Mouse (Mus musculus): ENCODE data around the gene Zhx3. TPM values are rescaled to one million over a fixed set of nuclear protein-coding genes. Genes with fewer than 3 reads are reported as not detected.

Zhx3 gene
- polyA plus RNA-seq, 1 experiment = 1.1 TPM

DNA sequence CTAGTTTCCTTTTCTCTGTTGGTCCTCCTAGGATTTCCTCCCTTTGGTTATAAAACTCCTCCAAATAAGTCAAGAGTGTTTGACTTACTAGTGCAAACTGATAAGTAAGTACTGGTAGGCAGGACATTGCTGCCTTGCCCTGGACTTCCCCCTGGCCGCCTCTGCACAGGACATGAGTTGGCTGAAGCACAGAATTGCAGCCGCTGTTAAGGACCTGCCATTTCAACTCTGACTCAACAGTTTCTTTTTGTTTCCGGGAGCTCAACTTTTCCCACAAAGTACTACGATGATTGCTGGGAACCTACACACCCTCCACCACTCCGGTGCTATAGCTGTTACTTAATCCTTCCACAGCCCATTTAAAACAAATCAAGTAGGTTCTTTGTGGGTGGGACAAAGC lies 172.5 kb downstream of the Zhx3 start:
- Histone ChIP-seq H3K4me3 (ENCODE audit: low read depth, low read length) (no peak overlapping the region), H3K27ac (ENCODE audit: insufficient read depth, low read length) (no peak overlapping the region), H3K9ac (ENCODE audit: low read depth, poor library complexity, severe bottlenecking) (no peak overlapping the region), H3K27me3 (ENCODE audit: control insufficient read depth, insufficient read depth, low read length, poor library complexity, severe bottlenecking) (no peaks in the 10 kb centered on the region), H3K9me3 (replicated peaks; ENCODE audit: control insufficient read depth, insufficient read depth, low read length, poor library complexity, severe bottlenecking) (no peaks in the 10 kb centered on the region), H3K4me1 (ENCODE audit: control insufficient read depth, insufficient read depth, low read length) (no peaks in the 10 kb centered on the region), H3K36me3 (ENCODE audit: control insufficient read depth, insufficient read depth, low read length, poor library complexity, severe bottlenecking) (peaks cover 32% of the 10 kb centered on the region)
- no peak for TF ChIP-seq CTCF (IDR thresholded peaks at IDR 0.05; ENCODE audit: low read depth, low read length)
- TF ChIP-seq POLR2A (IDR thresholded peaks at IDR 0.05; ENCODE audit: insufficient read depth, low read length) = no peak
- no peak for TF ChIP-seq EP300 (IDR thresholded peaks at IDR 0.05; ENCODE audit: insufficient read depth, low read depth, low read length)

Other genes starting within 250 kb of the Zhx3 start
- 156 and 174 TPM in 2 replicates for gene Top1, start 227.1 kb downstream of the Zhx3 start, polyA plus RNA-seq (2011; ENCODE audit: insufficient read depth, insufficient read length, low read depth, missing spikeins)
- 76.8 and 82.1 TPM in 2 replicates for gene Plcg1, start 141.7 kb downstream of the Zhx3 start, polyA plus RNA-seq (2011; ENCODE audit: insufficient read depth, insufficient read length, low read depth, missing spikeins)
- gene Lpin3, start 7.7 kb upstream of the Zhx3 start, polyA plus RNA-seq (2011; ENCODE audit: insufficient read depth, insufficient read length, low read depth, missing spikeins) = 5.6 and 7.0 TPM in 2 replicates
- 0.56 and 0.70 TPM in 2 replicates for gene Emilin3, start 39.3 kb upstream of the Zhx3 start, polyA plus RNA-seq (2011; ENCODE audit: insufficient read depth, insufficient read length, low read depth, missing spikeins)
- 75.9 and 90.4 TPM in 2 replicates for gene Chd6, start 236.1 kb upstream of the Zhx3 start, polyA plus RNA-seq (2011; ENCODE audit: insufficient read depth, insufficient read length, low read depth, missing spikeins)